Mouse (Mus musculus) liver, embryonic 15.5 days (tissue): ENCODE measurements around the gene Ctps. TPM values are rescaled to one million over a fixed set of nuclear protein-coding genes. Genes with fewer than 3 reads are reported as not detected.
A peak's percentile ranks its signal among the peaks of the same experiment; 100 is the strongest.
"Not testable (repeated sequence)": the region's sequence is repeated elsewhere in the genome, so short reads cannot be mapped to it uniquely, and the experiment has no call there.

ENCODE experiments used
- ATAC-seq: fragments of 200-750 bp; cut with Nextera tagmentation; 2 replicates; pipeline ENCODE4 v1.8.0; 2017; ENCODE audit warnings: moderate number of reproducible peaks, mild to moderate bottlenecking, moderate library complexity; ENCODE audit not compliant: insufficient read depth
- H3K27ac ChIP-seq: fragments of 300-500 bp; sonication (generic); replicated peaks from 2 replicates; pipeline ENCODE4 v1.5.1; 2015; ENCODE audit warnings: mild to moderate bottlenecking, inconsistent platforms
- H3K27me3 ChIP-seq: fragments of 300-500 bp; sonication (generic); 2 replicates; pipeline ENCODE4 v1.6.1; 2015; ENCODE audit warnings: mild to moderate bottlenecking, inconsistent platforms
- H3K36me3 ChIP-seq: fragments of 300-500 bp; sonication (generic); replicated peaks from 2 replicates; pipeline ENCODE4 v1.6.1; 2015; ENCODE audit warnings: moderate library complexity, mild to moderate bottlenecking, inconsistent platforms
- H3K4me1 ChIP-seq: fragments of 300-500 bp; sonication (generic); replicated peaks from 2 replicates; pipeline ENCODE4 v1.6.1; 2015; ENCODE audit warnings: inconsistent platforms
- H3K4me2 ChIP-seq: fragments of 300-500 bp; sonication (generic); 2 replicates; pipeline ENCODE4 v1.6.1; 2015; ENCODE audit warnings: moderate library complexity, mild to moderate bottlenecking, inconsistent platforms
- H3K4me3 ChIP-seq: fragments of 300-500 bp; sonication (generic); replicated peaks from 2 replicates; pipeline ENCODE4 v1.5.1; 2015; ENCODE audit warnings: mild to moderate bottlenecking, inconsistent platforms
- H3K9ac ChIP-seq: fragments of 300-500 bp; sonication (generic); 2 replicates; pipeline ENCODE4 v1.6.1; 2015; ENCODE audit warnings: moderate library complexity, mild to moderate bottlenecking, inconsistent platforms
- H3K9me3 ChIP-seq: fragments of 300-500 bp; sonication (generic); replicated peaks from 2 replicates; pipeline ENCODE4 v1.6.1; 2016; ENCODE audit warnings: inconsistent platforms
- WGBS: fragments of 180-500 bp; shearing (Covaris S2); methylation state at CpG from one replicate; pipeline ENCODE4 v1.1.7; 2015; ENCODE audit warnings: mixed read lengths; ENCODE audit not compliant: insufficient replicate concordance; 5-methylcytosine and 5-hydroxymethylcytosine counted together
- polyA plus RNA-seq: library from polyadenylated mRNA; unstranded; fragments of >200 nt; fragmentation: Nextera tagmentation; extraction: Ambion mirVana; gene quantifications from 2 replicates; pipeline ENCODE4 v1.2.1, GENCODE M21; 2015

The Ctps gene
- polyA plus RNA-seq, 1 experiment from 2014 or later = 29.1 TPM

GRCm38 (mm10) chr4:120598922-120599321 lies 28.8 kb upstream of the Ctps start:
- no peak overlapping the region for H3K4me2 ChIP-seq
- no peak for ATAC-seq
- WGBS = 23% methylated on average over 2 of the region's 2 CpGs
- H3K36me3 ChIP-seq = no peaks in the 10 kb centered on the region
- no peak overlapping the region for H3K27ac ChIP-seq
- H3K27me3 ChIP-seq = no peaks in the 10 kb centered on the region
- H3K9ac ChIP-seq = no peak overlapping the region
- peaks cover 17% of the 10 kb centered on the region for H3K4me1 ChIP-seq
- H3K9me3 ChIP-seq = no peaks in the 10 kb centered on the region
- H3K4me3 ChIP-seq = no peak overlapping the region

- WGBS = 71% methylated on average over 1 of the region's 1 CpGs
- H3K27me3 ChIP-seq = not testable (repeated sequence)
Observed at GRCm38 (mm10) chr4:120596210-120596609, 26.1 kb upstream of the Ctps start.

GRCm38 (mm10) chr4:120590973-120591372 lies 20.9 kb upstream of the Ctps start:
- H3K4me3 ChIP-seq = no peak overlapping the region
- no peak overlapping the region for H3K27ac ChIP-seq
- no peak overlapping the region for H3K9ac ChIP-seq
- no peaks in the 10 kb centered on the region for H3K36me3 ChIP-seq
- no peaks in the 10 kb centered on the region for H3K9me3 ChIP-seq
- ATAC-seq = no peak
- WGBS = 78% methylated on average over 4 of the region's 4 CpGs
- H3K4me2 ChIP-seq = no peak overlapping the region
- peaks cover 8% of the 10 kb centered on the region; the same call in 1 of the 2 replicates for H3K27me3 ChIP-seq
- H3K4me1 ChIP-seq = peaks cover 20% of the 10 kb centered on the region

More at GRCm38 (mm10) chr4:120596210-120596609, 26.1 kb upstream of the Ctps start:
- peaks cover 17% of the 10 kb centered on the region for H3K4me1 ChIP-seq
- H3K9me3 ChIP-seq, H3K36me3 ChIP-seq, H3K4me3 ChIP-seq, ATAC-seq, H3K4me2 ChIP-seq, H3K27ac ChIP-seq, H3K9ac ChIP-seq: not testable (repeated sequence)

GRCm38 (mm10) chr4:120589815-120590422 lies 19.8 kb upstream of the Ctps start:
- no peaks in the 10 kb centered on the region for H3K36me3 ChIP-seq
- H3K4me2 ChIP-seq = peak overlapping the region; percentile 21
- no peak overlapping the region for H3K27ac ChIP-seq
- H3K9ac ChIP-seq = no peak overlapping the region
- H3K9me3 ChIP-seq = no peaks in the 10 kb centered on the region
- peaks cover 8% of the 10 kb centered on the region; the same call in 1 of the 2 replicates for H3K27me3 ChIP-seq
- WGBS = 22% methylated on average over 5 of the region's 5 CpGs
- peak; percentile 66; the same call in 1 of the 2 replicates for ATAC-seq
- H3K4me1 ChIP-seq = peaks cover 20% of the 10 kb centered on the region
- H3K4me3 ChIP-seq = no peak overlapping the region

GRCm38 (mm10) chr4:120589070-120589469 lies 19.0 kb upstream of the Ctps start:
- H3K4me1 ChIP-seq = peaks cover 20% of the 10 kb centered on the region
- no peaks in the 10 kb centered on the region for H3K9me3 ChIP-seq
- 26% methylated on average over 3 of the region's 3 CpGs for WGBS
- no peak overlapping the region; the same call in 1 of the 2 replicates for H3K4me3 ChIP-seq
- no peak overlapping the region for H3K9ac ChIP-seq
- H3K36me3 ChIP-seq = no peaks in the 10 kb centered on the region
- 0 out of 2 replicates have a peak overlapping the region, but pooled peaks have one; percentile 16 for H3K4me2 ChIP-seq
- H3K27me3 ChIP-seq = peaks cover 11% of the 10 kb centered on the region; the same call in 1 of the 2 replicates
- H3K27ac ChIP-seq = no peak overlapping the region
- no peak for ATAC-seq

GRCm38 (mm10) chr4:120588445-120588844 lies 18.4 kb upstream of the Ctps start, which contains the start of gene Gm8439:
Gm8439 (plus strand) TSS chr4:120588745.
- Histone ChIP-seq H3K9me3 (no peaks in the 10 kb centered on the region), H3K4me2 (0 out of 2 replicates have a peak within 1 kb of the TSS, but pooled peaks have one; percentile 16), H3K27ac (no peak within 1 kb of the TSS), H3K36me3 (no peaks in the 10 kb centered on the region), H3K9ac (no peak within 1 kb of the TSS), H3K4me1 (peaks cover 20% of the 10 kb centered on the region), H3K4me3 (no peak within 1 kb of the TSS; the same call in 1 of the 2 replicates), H3K27me3 (peaks cover 14% of the 10 kb centered on the region; the same call in 1 of the 2 replicates)
- ATAC-seq = no peak
- WGBS = 50% methylated on average over 4 of the region's 4 CpGs

- Histone ChIP-seq H3K4me3 (no peak overlapping the region), H3K27me3 (peaks cover 14% of the 10 kb centered on the region; the same call in 1 of the 2 replicates), H3K36me3 (no peaks in the 10 kb centered on the region), H3K27ac (no peak overlapping the region), H3K4me2 (no peak overlapping the region), H3K9me3 (no peaks in the 10 kb centered on the region), H3K4me1 (peaks cover 20% of the 10 kb centered on the region), H3K9ac (no peak overlapping the region)
- WGBS = 58% methylated on average over 1 of the region's 1 CpGs
- no peak for ATAC-seq
Observed at GRCm38 (mm10) chr4:120586986-120587385, 16.9 kb upstream of the Ctps start.

- Histone ChIP-seq H3K9ac (no peak overlapping the region), H3K27ac (no peak overlapping the region), H3K9me3 (no peaks in the 10 kb centered on the region), H3K4me2 (no peak overlapping the region), H3K27me3 (peaks cover 6% of the 10 kb centered on the region; the same call in 1 of the 2 replicates), H3K4me3 (no peak overlapping the region), H3K36me3 (no peaks in the 10 kb centered on the region), H3K4me1 (peaks cover 11% of the 10 kb centered on the region)
- ATAC-seq = no peak
- WGBS = 71% methylated on average over 9 of the region's 9 CpGs
Observed at GRCm38 (mm10) chr4:120581711-120582110, 11.6 kb upstream of the Ctps start.

- ATAC-seq = peak; percentile 52; the same call in 1 of the 2 replicates
- Histone ChIP-seq H3K27me3 (peaks cover 6% of the 10 kb centered on the region; the same call in 1 of the 2 replicates), H3K27ac (no peak overlapping the region), H3K4me2 (no peak overlapping the region), H3K36me3 (no peaks in the 10 kb centered on the region), H3K9ac (no peak overlapping the region), H3K9me3 (no peaks in the 10 kb centered on the region), H3K4me1 (peaks cover 11% of the 10 kb centered on the region), H3K4me3 (no peak overlapping the region)
- WGBS = 25% methylated on average over 5 of the region's 5 CpGs
Observed at GRCm38 (mm10) chr4:120580894-120581293, 10.8 kb upstream of the Ctps start.

GRCm38 (mm10) chr4:120571691-120572090 lies 1.6 kb upstream of the Ctps start:
- no peak overlapping the region for H3K9ac ChIP-seq
- 59% methylated on average over 3 of the region's 3 CpGs for WGBS
- no peak for ATAC-seq

GRCm38 (mm10) chr4:120571070-120571464 lies 991 bp upstream of the Ctps start:
- Histone ChIP-seq H3K9me3 (no peaks in the 10 kb centered on the region), H3K4me2 (peak overlapping the region; percentile 100), H3K4me1 (peaks cover 37% of the 10 kb centered on the region), H3K4me3 (peak overlapping the region; percentile 88), H3K27ac (no peak overlapping the region), H3K9ac (peak overlapping the region; percentile 86; the same call in 1 of the 2 replicates), H3K27me3 (no peaks in the 10 kb centered on the region), H3K36me3 (0 out of 2 replicates have a peak, but pooled peaks cover 3% of the 10 kb centered on the region)
- no peak for ATAC-seq
- 60% methylated on average over 3 of the region's 3 CpGs for WGBS

More at GRCm38 (mm10) chr4:120571691-120572090, 1.6 kb upstream of the Ctps start:
- no peaks in the 10 kb centered on the region for H3K36me3 ChIP-seq
- H3K4me3 ChIP-seq = no peak overlapping the region
- no peaks in the 10 kb centered on the region for H3K9me3 ChIP-seq
- no peaks in the 10 kb centered on the region for H3K27me3 ChIP-seq
- no peak overlapping the region for H3K4me2 ChIP-seq
- no peak overlapping the region for H3K27ac ChIP-seq
- H3K4me1 ChIP-seq = peaks cover 34% of the 10 kb centered on the region
